Mouse (Mus musculus): ENCODE data around the gene Magel2. TPM values are rescaled to one million over a fixed set of nuclear protein-coding genes. Genes with fewer than 3 reads are reported as not detected.

Gene Magel2
- polyA plus RNA-seq, 1 experiment from 2014 or later = 0.09 TPM

- no peaks in the 10 kb centered on the region for H3K27me3 ChIP-seq (ENCODE audit: insufficient read depth, low read length)
- no peak overlapping the region for H3K27ac ChIP-seq
- H3K4me1 ChIP-seq (replicated peaks; ENCODE audit: insufficient read depth, low read length) = no peaks in the 10 kb centered on the region
- no peaks in the 10 kb centered on the region for H3K36me3 ChIP-seq (ENCODE audit: insufficient read depth, low read length)
- no peak overlapping the region for H3K9ac ChIP-seq (ENCODE audit: low read depth, low read length)
- H3K4me3 ChIP-seq (replicated peaks; ENCODE audit: low read depth, low read length) = no peak overlapping the region
- peak; percentile 50; the same call in 1 of the 2 replicates for TF ChIP-seq CTCF (IDR thresholded peaks at IDR 0.05; ENCODE audit: low read depth)
- 43% methylated on average over 4 of the region's 4 CpGs for WGBS
- ATAC-seq (replicated peaks; ENCODE audit: low FRiP score, low read depth) = no peak
- H3K9me3 ChIP-seq (replicated peaks; ENCODE audit: low read length) = no peaks in the 10 kb centered on the region
- peak; percentile 24 for DNase-seq (ENCODE audit: low spot score)
- H3K4me2 ChIP-seq (ENCODE audit: low read length) = no peak overlapping the region
Measured at GRCm38 (mm10) chr7:62388291-62388690, 11.5 kb downstream of the Magel2 start.

GRCm38 (mm10) chr7:62392202-62392601 lies 15.4 kb downstream of the Magel2 start:
- no peak for ATAC-seq (replicated peaks; ENCODE audit: low FRiP score, low read depth)
- DNase-seq (ENCODE audit: low spot score) = no peak

GRCm38 (mm10) chr7:62406573-62407050 lies 29.8 kb downstream of the Magel2 start:
- Histone ChIP-seq H3K27ac (no peak overlapping the region), H3K9ac (ENCODE audit: low read depth, low read length) (no peak overlapping the region), H3K36me3 (ENCODE audit: insufficient read depth, low read length) (no peaks in the 10 kb centered on the region), H3K9me3 (replicated peaks; ENCODE audit: low read length) (no peaks in the 10 kb centered on the region), H3K4me2 (ENCODE audit: low read length) (no peak overlapping the region), H3K4me1 (replicated peaks; ENCODE audit: insufficient read depth, low read length) (no peaks in the 10 kb centered on the region), H3K27me3 (ENCODE audit: insufficient read depth, low read length) (no peaks in the 10 kb centered on the region), H3K4me3 (replicated peaks; ENCODE audit: low read depth, low read length) (no peak overlapping the region)
- TF ChIP-seq CTCF (IDR thresholded peaks at IDR 0.05; ENCODE audit: low read depth) = no peak
- DNase-seq (ENCODE audit: low spot score) (no peak), ATAC-seq (replicated peaks; ENCODE audit: low FRiP score, low read depth) (no peak)
- WGBS = 53% methylated on average over 19 of the region's 19 CpGs

More at GRCm38 (mm10) chr7:62392202-62392601, 15.4 kb downstream of the Magel2 start:
- WGBS = 38% methylated on average over 1 of the region's 1 CpGs
- Histone ChIP-seq H3K36me3 (ENCODE audit: insufficient read depth, low read length) (no peaks in the 10 kb centered on the region), H3K4me3 (replicated peaks; ENCODE audit: low read depth, low read length) (no peak overlapping the region), H3K27me3 (ENCODE audit: insufficient read depth, low read length) (no peaks in the 10 kb centered on the region), H3K27ac (no peak overlapping the region), H3K9me3 (replicated peaks; ENCODE audit: low read length) (no peaks in the 10 kb centered on the region), H3K4me2 (ENCODE audit: low read length) (no peak overlapping the region), H3K9ac (ENCODE audit: low read depth, low read length) (no peak overlapping the region), H3K4me1 (replicated peaks; ENCODE audit: insufficient read depth, low read length) (no peaks in the 10 kb centered on the region)
- no peak for TF ChIP-seq CTCF (IDR thresholded peaks at IDR 0.05; ENCODE audit: low read depth)

- Histone ChIP-seq H3K4me2 (ENCODE audit: low read length) (no peak overlapping the region), H3K27me3 (ENCODE audit: insufficient read depth, low read length) (no peaks in the 10 kb centered on the region), H3K4me3 (replicated peaks; ENCODE audit: low read depth, low read length) (no peak overlapping the region), H3K36me3 (ENCODE audit: insufficient read depth, low read length) (no peaks in the 10 kb centered on the region), H3K9ac (ENCODE audit: low read depth, low read length) (no peak overlapping the region), H3K9me3 (replicated peaks; ENCODE audit: low read length) (no peaks in the 10 kb centered on the region), H3K27ac (no peak overlapping the region), H3K4me1 (replicated peaks; ENCODE audit: insufficient read depth, low read length) (no peaks in the 10 kb centered on the region)
- ATAC-seq (replicated peaks; ENCODE audit: low FRiP score, low read depth) (no peak), DNase-seq (ENCODE audit: low spot score) (no peak)
- 62% methylated on average over 3 of the region's 3 CpGs for WGBS
- no peak for TF ChIP-seq CTCF (IDR thresholded peaks at IDR 0.05; ENCODE audit: low read depth)
Measured at GRCm38 (mm10) chr7:62407803-62408202, 31.0 kb downstream of the Magel2 start.

GRCm38 (mm10) chr7:62415222-62415621 lies 38.4 kb downstream of the Magel2 start:
- Histone ChIP-seq H3K4me2 (ENCODE audit: low read length) (no peak overlapping the region), H3K4me1 (replicated peaks; ENCODE audit: insufficient read depth, low read length) (no peaks in the 10 kb centered on the region; the same call in 1 of the 2 replicates), H3K4me3 (replicated peaks; ENCODE audit: low read depth, low read length) (no peak overlapping the region), H3K36me3 (ENCODE audit: insufficient read depth, low read length) (no peaks in the 10 kb centered on the region), H3K9me3 (replicated peaks; ENCODE audit: low read length) (no peaks in the 10 kb centered on the region), H3K27ac (no peak overlapping the region), H3K9ac (ENCODE audit: low read depth, low read length) (no peak overlapping the region), H3K27me3 (ENCODE audit: insufficient read depth, low read length) (no peaks in the 10 kb centered on the region)
- no peak for DNase-seq (ENCODE audit: low spot score)
- TF ChIP-seq CTCF (IDR thresholded peaks at IDR 0.05; ENCODE audit: low read depth) = no peak
- no peak for ATAC-seq (replicated peaks; ENCODE audit: low FRiP score, low read depth)
- WGBS = 65% methylated on average over 1 of the region's 1 CpGs

- Histone ChIP-seq H3K4me3 (replicated peaks; ENCODE audit: low read depth, low read length) (no peak overlapping the region), H3K4me2 (ENCODE audit: low read length) (no peak overlapping the region), H3K36me3 (ENCODE audit: insufficient read depth, low read length) (no peaks in the 10 kb centered on the region), H3K27ac (no peak overlapping the region), H3K27me3 (ENCODE audit: insufficient read depth, low read length) (no peaks in the 10 kb centered on the region), H3K9me3 (replicated peaks; ENCODE audit: low read length) (no peaks in the 10 kb centered on the region), H3K9ac (ENCODE audit: low read depth, low read length) (no peak overlapping the region), H3K4me1 (replicated peaks; ENCODE audit: insufficient read depth, low read length) (no peaks in the 10 kb centered on the region; the same call in 1 of the 2 replicates)
- no peak for TF ChIP-seq CTCF (IDR thresholded peaks at IDR 0.05; ENCODE audit: low read depth)
- no peak for DNase-seq (ENCODE audit: low spot score)
- ATAC-seq (replicated peaks; ENCODE audit: low FRiP score, low read depth) = no peak
Measured at GRCm38 (mm10) chr7:62416173-62416572, 39.4 kb downstream of the Magel2 start.

- Histone ChIP-seq H3K27ac (no peak overlapping the region), H3K36me3 (ENCODE audit: insufficient read depth, low read length) (no peaks in the 10 kb centered on the region), H3K4me2 (ENCODE audit: low read length) (peak overlapping the region; percentile 65; the same call in 1 of the 2 replicates), H3K27me3 (ENCODE audit: insufficient read depth, low read length) (no peaks in the 10 kb centered on the region), H3K9me3 (replicated peaks; ENCODE audit: low read length) (no peaks in the 10 kb centered on the region), H3K4me1 (replicated peaks; ENCODE audit: insufficient read depth, low read length) (no peaks in the 10 kb centered on the region; the same call in 1 of the 2 replicates), H3K9ac (ENCODE audit: low read depth, low read length) (no peak overlapping the region), H3K4me3 (replicated peaks; ENCODE audit: low read depth, low read length) (no peak overlapping the region)
- TF ChIP-seq CTCF (IDR thresholded peaks at IDR 0.05; ENCODE audit: low read depth) = no peak
- DNase-seq (ENCODE audit: low spot score) (no peak), ATAC-seq (replicated peaks; ENCODE audit: low FRiP score, low read depth) (no peak)
- WGBS = 80% methylated on average over 9 of the region's 9 CpGs
Measured at GRCm38 (mm10) chr7:62418346-62418745, 41.5 kb downstream of the Magel2 start.

All from kidney, postnatal 0 days (tissue).